Mouse (Mus musculus): Measurements from ENCODE around the gene Scarf1.

The Scarf1 gene

GRCm38 (mm10) chr11:75537491-75538183 lies 24.3 kb downstream of the Scarf1 start:
- in situ Hi-C loops (cut with MboI, MseI): loop anchor here (10.0 kb wide), 1 partner anchor 197 kb away; the partner anchor contains the start of gene Ywhae

GRCm38 (mm10) chr11:75538184-75538969 lies 25.0 kb downstream of the Scarf1 start:
- in situ Hi-C loops (cut with MboI, MseI): loop anchor here (10.0 kb wide), 1 partner anchor 196 kb away; the partner anchor contains the start of gene Ywhae

GRCm38 (mm10) chr11:75538970-75539299 lies 25.6 kb downstream of the Scarf1 start:
- in situ Hi-C loops (cut with MboI, MseI): loop anchor here (10.0 kb wide), 1 partner anchor 196 kb away; the partner anchor contains the start of gene Ywhae

GRCm38 (mm10) chr11:75540209-75540608 lies 26.9 kb downstream of the Scarf1 start:
- in situ Hi-C loops (cut with MboI, MseI): no loop called here

- in situ Hi-C loops (cut with MboI, MseI): no loop called here
Measured at GRCm38 (mm10) chr11:75540710-75541581, 27.6 kb downstream of the Scarf1 start.

- in situ Hi-C loops (cut with MboI, MseI): no loop called here
Measured at GRCm38 (mm10) chr11:75544713-75545112, 31.4 kb downstream of the Scarf1 start.

GRCm38 (mm10) chr11:75546057-75546456 lies 32.7 kb downstream of the Scarf1 start:
- in situ Hi-C loops (cut with MboI, MseI): no loop called here

- in situ Hi-C loops (cut with MboI, MseI): loop anchor here (10.0 kb wide), 1 partner anchor 445 kb away; no protein-coding TSS in a partner anchor
Measured at GRCm38 (mm10) chr11:75549658-75550111, 36.3 kb downstream of the Scarf1 start.

GRCm38 (mm10) chr11:75550200-75550946 lies 37.0 kb downstream of the Scarf1 start:
- in situ Hi-C loops (cut with MboI, MseI): loop anchor here (10.0 kb wide), 1 partner anchor 446 kb away; no protein-coding TSS in a partner anchor

GRCm38 (mm10) chr11:75551321-75551720 lies 38.0 kb downstream of the Scarf1 start:
- in situ Hi-C loops (cut with MboI, MseI): loop anchor here (10.0 kb wide), 1 partner anchor 447 kb away; no protein-coding TSS in a partner anchor

- in situ Hi-C loops (cut with MboI, MseI): loop anchor here (10.0 kb wide), 1 partner anchor 447 kb away; no protein-coding TSS in a partner anchor
Measured at GRCm38 (mm10) chr11:75551961-75552441, 38.7 kb downstream of the Scarf1 start.

- in situ Hi-C loops (cut with MboI, MseI): loop anchor here (10.0 kb wide), 1 partner anchor 448 kb away; no protein-coding TSS in a partner anchor
Measured at GRCm38 (mm10) chr11:75552906-75553482, 39.7 kb downstream of the Scarf1 start.

- in situ Hi-C loops (cut with MboI, MseI): loop anchor here (10.0 kb wide), 1 partner anchor 451 kb away; no protein-coding TSS in a partner anchor
Measured at GRCm38 (mm10) chr11:75556006-75556405, 42.7 kb downstream of the Scarf1 start.

GRCm38 (mm10) chr11:75557142-75557541 lies 43.8 kb downstream of the Scarf1 start:
- in situ Hi-C loops (cut with MboI, MseI): loop anchor here (10.0 kb wide), 1 partner anchor 452 kb away; no protein-coding TSS in a partner anchor

GRCm38 (mm10) chr11:75558101-75558500 lies 44.8 kb downstream of the Scarf1 start:
- in situ Hi-C loops (cut with MboI, MseI): loop anchor here (10.0 kb wide), 1 partner anchor 453 kb away; no protein-coding TSS in a partner anchor

- in situ Hi-C loops (cut with MboI, MseI): loop anchor here (10.0 kb wide), 1 partner anchor 455 kb away; no protein-coding TSS in a partner anchor
Measured at GRCm38 (mm10) chr11:75559870-75560504, 46.6 kb downstream of the Scarf1 start.

- in situ Hi-C loops (cut with MboI, MseI): no loop called here
Measured at GRCm38 (mm10) chr11:75560530-75561409, 47.4 kb downstream of the Scarf1 start.

GRCm38 (mm10) chr11:75561410-75561791 lies 48.1 kb downstream of the Scarf1 start:
- in situ Hi-C loops (cut with MboI, MseI): no loop called here

Measured in T-helper 1 cell (primary cell).